In the genomic region with DNA sequence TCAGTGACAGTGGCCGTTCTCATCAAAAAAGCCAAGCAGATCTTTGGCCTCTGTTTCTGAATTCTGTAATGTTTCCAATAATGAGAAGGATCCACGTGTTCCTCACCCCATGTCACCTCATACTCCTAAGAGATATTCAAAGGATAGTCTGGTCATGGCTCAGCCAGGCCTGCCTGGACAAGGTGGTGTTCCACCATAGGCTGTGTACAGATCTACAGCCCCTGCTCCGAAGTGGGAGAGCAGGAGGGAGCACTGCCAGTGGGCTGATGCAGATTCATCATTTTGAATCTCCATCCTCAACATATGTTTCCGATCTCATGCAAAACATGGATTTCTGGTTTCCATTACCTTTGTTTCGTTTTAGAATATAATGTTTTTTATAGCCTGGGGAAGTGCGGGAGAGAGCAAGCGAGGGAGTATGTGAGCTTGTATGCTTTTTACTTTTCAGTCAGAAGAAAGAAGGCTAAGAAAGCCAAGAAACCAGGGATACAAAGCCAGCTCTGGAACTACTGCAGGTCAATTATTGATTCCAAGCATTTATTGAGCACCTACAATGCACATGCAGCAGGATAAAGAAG, we compare ENCODE assay signal across 15 mouse cellular contexts.
"Had no signal": no experiment of that assay in that cellular context is flagged by ENCODE, and none has a peak within 500 bp of the region (broad histone marks: within the 10 kb centered on the region; RNA-seq: fewer than 3 reads in every experiment).

No protein-coding gene starts in this region.

- H3K4me1 ChIP-seq: midbrain, embryonic 10.5 days; neural tube, embryonic 13.5 days; stomach, embryonic 15.5 days had no signal

- H3K36me3 ChIP-seq: midbrain, embryonic 10.5 days; neural tube, embryonic 13.5 days; stomach, embryonic 15.5 days had no signal

- H3K9ac ChIP-seq: liver, embryonic 14.5 days; neural tube, embryonic 13.5 days; stomach, embryonic 15.5 days had no signal

- H3K27me3 ChIP-seq: neural tube, embryonic 13.5 days; stomach, embryonic 15.5 days had no signal

- H3K9me3 ChIP-seq: neural tube, embryonic 13.5 days; stomach, embryonic 15.5 days had no signal

- H3K4me3 ChIP-seq: midbrain, embryonic 10.5 days; neural tube, embryonic 13.5 days; stomach, embryonic 15.5 days had no signal

- DNase-seq: layer of hippocampus, adult 9-11 months; layer of hippocampus, postnatal 36 days; lung, adult 2 months; lung, postnatal 10 days; lung, postnatal 4 days; retina, postnatal 1 day; right cerebral cortex, postnatal 14 days; thymus, adult 2 months; thymus, postnatal 25 days had no signal

- H3K27ac ChIP-seq: kidney, postnatal 0 days; liver, embryonic 14.5 days; midbrain, embryonic 10.5 days; neural tube, embryonic 13.5 days; stomach, embryonic 15.5 days had no signal

- H3K4me2 ChIP-seq: neural tube, embryonic 13.5 days; stomach, embryonic 15.5 days had no signal

- ATAC-seq: midbrain, embryonic 16.5 days had no signal
